Mouse (Mus musculus) left cerebral cortex, postnatal 36 days (tissue): Measurements from ENCODE around the gene Mfsd2b. TPM values are rescaled to one million over a fixed set of nuclear protein-coding genes. Genes with fewer than 3 reads are reported as not detected.

ENCODE experiments used
- DNase-seq, 2 experiments: peaks; one replicate each; pipeline ENCODE4 v3.0.0; 2021 to 2022; ENCODE audit warnings: low spot score in 2 of 2, mixed read lengths in 1 of 2
- intact Hi-C: fragments of 180-260 bp; cut with DNase I; formaldehyde crosslinking; loops from one replicate; pipeline ENCODE4 v1.15.1; 2025
- total RNA-seq, 2 experiments: library from RNA; stranded (reverse); gene quantifications; 2 replicates each; pipeline ENCODE4 v1.2.3; 2021

Mfsd2b gene
- total RNA-seq, 2 experiments from 2014 or later = 0.54 to 1.1 TPM

DNA sequence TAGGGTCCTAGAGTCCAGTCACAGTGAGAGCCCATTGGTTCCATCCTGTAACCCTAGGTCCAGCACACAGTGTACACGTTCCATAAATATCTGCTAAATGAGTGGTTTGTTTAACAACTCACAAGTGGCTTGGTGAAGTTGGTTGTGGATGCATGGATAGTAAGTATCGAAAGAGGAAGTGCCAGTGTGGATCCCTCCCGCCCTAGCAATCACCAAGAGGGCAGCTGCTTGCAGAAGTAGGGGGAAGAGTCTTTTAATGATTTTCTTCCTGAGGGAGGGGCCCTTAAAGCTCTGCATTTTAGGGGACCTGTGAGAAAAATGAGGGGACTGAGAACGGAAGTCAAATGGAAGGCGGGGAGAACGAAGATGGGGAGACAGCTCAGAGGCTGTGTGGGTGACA, 34.1 kb downstream of the Mfsd2b start:
- intact Hi-C loops = loop anchor here (5.0 kb wide), 1 partner anchor 67 kb away; the partner anchor contains the start of gene Ubxn2a
- DNase-seq = no peak

DNA sequence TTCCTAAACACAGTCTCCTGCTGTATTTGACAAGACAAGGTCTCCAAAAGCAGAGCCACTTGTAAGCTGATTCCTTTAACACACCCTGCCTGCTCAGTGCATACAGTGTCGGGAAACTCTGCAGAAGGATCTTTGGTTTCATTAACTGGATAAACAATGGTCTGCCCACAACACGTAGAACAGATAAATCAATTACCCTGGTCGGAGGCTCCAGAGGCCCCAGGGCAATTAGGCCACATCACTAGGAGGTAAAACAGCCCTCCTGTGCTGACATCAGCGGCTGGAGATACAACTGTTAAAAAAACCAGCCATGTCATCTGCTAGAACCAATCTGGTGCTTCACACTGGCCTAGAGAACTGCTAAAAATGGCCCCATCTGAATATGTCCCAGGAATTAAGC, 37.2 kb downstream of the Mfsd2b start:
- DNase-seq = no peak
- intact Hi-C loops = no loop called here

DNA sequence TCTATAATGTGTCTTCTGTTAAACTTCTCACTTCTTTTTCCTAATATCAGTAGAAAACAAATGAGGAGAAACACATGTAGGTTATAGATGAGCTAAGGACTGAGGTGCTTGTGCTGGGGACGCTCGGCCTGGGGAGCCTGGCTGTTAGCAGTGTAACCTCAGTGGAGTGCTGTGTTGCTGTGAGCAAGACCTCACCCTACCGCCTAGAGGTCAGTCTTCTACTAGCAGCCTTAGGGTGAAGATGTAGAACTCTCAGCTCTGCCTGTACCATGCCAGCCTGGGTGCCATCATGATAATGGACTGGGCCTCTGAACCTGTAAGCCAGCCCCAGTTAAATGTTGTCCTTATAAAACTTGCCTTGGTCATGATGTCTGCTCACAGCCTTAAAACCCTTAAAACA, 46.9 kb downstream of the Mfsd2b start:
- no peak for DNase-seq
- intact Hi-C loops = no loop called here

DNA sequence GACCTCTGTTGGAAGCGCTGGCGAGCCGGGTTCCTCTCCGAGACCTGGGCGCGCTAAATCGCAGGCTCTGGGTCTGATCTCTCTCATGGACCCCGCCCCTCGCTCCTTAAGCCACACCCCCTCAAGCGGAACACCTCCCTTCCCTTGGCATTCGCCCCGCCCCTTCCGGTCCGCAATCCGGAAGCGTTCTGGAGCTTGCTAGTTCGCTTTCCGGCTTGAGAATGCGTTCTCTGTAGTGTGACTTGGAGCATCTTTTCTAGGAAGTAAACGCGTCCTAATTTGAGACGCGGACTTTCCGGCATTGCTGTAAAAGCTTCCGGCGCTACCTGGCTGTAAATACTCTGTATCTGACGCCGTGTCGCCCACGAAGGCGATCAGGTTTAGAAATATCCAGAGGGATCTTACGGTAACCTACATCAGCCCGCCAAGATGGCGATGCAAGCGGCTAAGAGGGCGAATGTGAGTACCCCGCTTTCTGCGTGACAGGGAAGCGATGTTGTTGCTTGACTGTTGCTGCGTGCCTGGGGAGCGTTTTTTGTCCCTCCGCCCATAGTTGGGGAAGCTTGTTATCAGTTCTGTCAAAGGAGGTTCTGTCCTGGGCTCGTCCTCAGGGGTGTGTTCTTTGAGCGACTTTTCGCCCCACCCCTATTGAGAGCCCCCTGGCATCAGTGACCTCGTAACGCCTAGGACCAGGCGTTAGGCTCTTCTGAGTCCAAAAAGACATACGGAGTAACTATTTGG, 56.6 kb downstream of the Mfsd2b start, which contains the start of gene Sf3b6:
Sf3b6 (plus strand) TSS at position 184 of the 741 bp plus-strand sequence.
- peak; percentile 96 to 97 for DNase-seq
- intact Hi-C loops = no loop called here

DNA sequence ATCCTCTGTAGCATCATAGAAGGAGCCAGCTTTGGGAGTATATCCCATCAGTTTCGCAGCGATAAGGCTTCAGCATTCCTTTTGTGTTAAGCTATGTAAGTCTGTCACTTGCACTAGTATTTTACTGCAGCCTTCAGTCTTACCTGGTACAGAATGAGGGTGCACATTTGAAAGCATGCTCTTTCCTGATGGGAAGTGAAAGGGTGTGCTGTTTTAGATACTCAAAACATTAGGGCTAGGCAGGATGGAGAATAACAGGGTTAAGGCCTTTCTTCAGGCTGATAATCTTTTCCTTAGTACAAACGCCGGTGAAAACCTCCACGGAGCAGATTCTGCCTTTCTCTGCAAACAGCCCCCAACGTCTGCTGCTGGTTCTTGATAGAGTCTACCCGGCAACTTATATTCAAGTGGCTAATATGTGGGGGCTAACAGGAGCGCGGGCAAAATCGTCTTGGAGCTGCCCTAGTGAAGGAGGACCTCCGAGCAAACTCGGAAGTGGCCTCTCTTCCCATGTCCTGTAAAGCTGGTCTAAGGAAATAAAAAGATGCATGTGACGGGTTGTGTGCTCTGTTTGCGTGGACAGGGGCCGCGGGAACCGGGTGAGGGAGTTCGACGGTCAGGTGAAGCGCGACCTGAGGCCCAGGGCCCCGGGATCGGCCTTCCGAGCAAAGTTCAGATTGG, 57.3 kb downstream of the Mfsd2b start:
- DNase-seq = no peak
- intact Hi-C loops = no loop called here

DNA sequence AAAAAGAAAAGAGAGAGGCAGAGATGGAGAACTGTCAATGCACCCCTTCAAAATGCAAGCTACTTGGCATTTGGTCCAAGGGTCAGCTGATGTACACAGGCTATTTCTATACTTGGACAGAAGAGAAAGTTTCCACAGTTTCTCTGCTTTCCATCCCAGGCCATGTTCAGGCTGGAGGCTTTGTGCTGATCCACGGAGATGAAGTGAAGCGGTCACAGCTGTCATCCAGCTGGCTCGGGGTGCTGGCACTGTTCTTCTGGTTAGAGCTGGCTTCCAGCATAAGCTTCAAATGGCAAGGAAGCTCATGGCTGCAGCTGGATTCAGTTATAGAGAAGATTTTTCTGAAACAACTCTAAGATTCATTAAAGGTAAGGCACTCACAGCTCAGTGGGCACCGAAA, 60.5 kb downstream of the Mfsd2b start:
- no peak for DNase-seq
- intact Hi-C loops = loop anchor here (2.0 kb wide), 1 partner anchor 17 kb away; no protein-coding TSS in a partner anchor

Other genes with a start within 250 kb of the Mfsd2b start
- gene Fam228a, start 135.9 kb downstream of the Mfsd2b start, total RNA-seq = 1 to 10 TPM; 1.6 to 3.0 TPM
- gene Pfn4, start 105.3 kb downstream of the Mfsd2b start, total RNA-seq = 10 to 100 TPM; 10.5 to 13.7 TPM
- 10 to 100 TPM; 18.8 to 21.8 TPM for gene Fam228b, start 105.1 kb downstream of the Mfsd2b start, total RNA-seq
- gene Sf3b6, start 56.8 kb downstream of the Mfsd2b start, total RNA-seq = 100 to 1,000 TPM in 1 of 2 experiments, 10 to 100 TPM in 1; 82.3 to 103 TPM
- gene Fkbp1b, start 32.8 kb downstream of the Mfsd2b start, total RNA-seq = 10 to 100 TPM; 43.8 to 54.7 TPM
- 10 to 100 TPM; 10.8 to 12.9 TPM for gene Wdcp, start 31.1 kb downstream of the Mfsd2b start, total RNA-seq
- 10 to 100 TPM; 55.7 to 58.6 TPM for gene Ubxn2a, start 33.3 kb upstream of the Mfsd2b start, total RNA-seq
- 10 to 100 TPM; 26.5 to 34.2 TPM for gene Atad2b, start 43.0 kb upstream of the Mfsd2b start, total RNA-seq